Mouse (Mus musculus) thymus, adult 18-20 months (tissue): ENCODE data around the gene Synm.

Source experiments
- DNase-seq, 2 experiments: peaks; one replicate each; pipeline ENCODE4 v3.0.0; 2022; ENCODE audit warnings: mixed read lengths in 2 of 2

Gene Synm

GRCm38 (mm10) chr7:67747731-67748305 lies 11.7 kb downstream of the Synm start:
- DNase-seq, result peak in 1 of 2 experiments; percentile 17

DNA sequence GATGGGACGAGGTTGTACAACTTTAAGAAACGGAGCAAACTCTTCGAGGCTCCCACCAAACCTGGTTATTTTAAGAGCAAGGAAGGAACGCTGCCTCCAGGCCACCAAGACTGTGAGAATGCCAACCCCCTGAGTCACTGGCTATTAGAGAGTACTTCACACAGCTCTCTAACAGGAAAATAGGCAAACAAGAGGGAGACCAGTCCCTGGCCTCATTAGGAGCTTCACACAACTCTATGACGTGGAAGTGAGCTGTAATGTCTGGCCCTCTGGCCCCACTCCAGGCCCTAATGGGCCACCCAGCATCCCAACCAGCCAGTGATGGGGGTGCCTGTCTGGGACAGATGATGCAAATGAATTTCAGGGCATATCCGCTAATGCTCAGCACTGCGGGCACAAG lies 17.8 kb downstream of the Synm start:
- DNase-seq, result no peak

DNA sequence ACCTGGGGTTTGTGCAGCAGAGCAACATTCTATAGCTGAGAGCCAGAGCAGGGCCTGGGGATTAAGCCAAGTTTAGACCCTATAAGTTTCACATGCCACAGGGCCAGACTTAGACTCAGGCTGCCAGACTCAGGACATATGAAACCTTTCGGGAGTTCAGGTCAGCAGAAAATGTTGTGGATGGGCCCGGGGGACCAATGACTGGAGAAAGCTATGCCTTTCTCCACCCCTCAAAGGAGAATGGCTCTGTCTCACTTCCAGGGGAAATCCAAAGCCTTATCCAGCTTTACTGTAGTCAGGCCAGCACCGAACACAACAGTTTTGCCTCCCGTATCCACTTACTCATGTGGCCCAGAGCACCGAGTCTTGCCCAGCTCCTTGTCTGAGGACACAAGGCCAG lies 18.7 kb downstream of the Synm start:
- no peak for DNase-seq

- no peak for DNase-seq
Observed at GRCm38 (mm10) chr7:67740382-67740781, 19.2 kb downstream of the Synm start.

DNA sequence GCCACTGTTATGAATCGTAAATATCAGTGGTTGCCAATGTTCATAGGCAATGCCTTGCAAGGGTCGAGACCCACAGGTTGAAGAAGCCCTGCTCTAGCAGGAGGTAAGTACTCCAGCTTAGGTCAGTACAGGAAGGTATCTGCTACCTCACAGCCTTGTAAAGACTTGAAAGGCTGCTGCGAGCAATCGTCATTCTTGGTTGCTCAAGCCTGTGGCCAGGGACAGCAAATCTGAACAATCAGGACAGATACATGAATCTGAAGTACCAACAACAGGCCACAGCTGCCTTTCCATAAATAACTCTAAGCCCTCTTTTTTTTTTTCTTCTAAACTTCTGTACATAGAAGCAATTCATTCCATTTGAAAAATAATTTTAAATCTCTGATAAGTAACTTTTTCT lies 27.3 kb downstream of the Synm start:
- DNase-seq, result no peak

- no peak for DNase-seq
Observed at GRCm38 (mm10) chr7:67730431-67731110, 29.0 kb downstream of the Synm start.

GRCm38 (mm10) chr7:67728809-67729208 lies 30.7 kb downstream of the Synm start:
- no peak for DNase-seq

DNA sequence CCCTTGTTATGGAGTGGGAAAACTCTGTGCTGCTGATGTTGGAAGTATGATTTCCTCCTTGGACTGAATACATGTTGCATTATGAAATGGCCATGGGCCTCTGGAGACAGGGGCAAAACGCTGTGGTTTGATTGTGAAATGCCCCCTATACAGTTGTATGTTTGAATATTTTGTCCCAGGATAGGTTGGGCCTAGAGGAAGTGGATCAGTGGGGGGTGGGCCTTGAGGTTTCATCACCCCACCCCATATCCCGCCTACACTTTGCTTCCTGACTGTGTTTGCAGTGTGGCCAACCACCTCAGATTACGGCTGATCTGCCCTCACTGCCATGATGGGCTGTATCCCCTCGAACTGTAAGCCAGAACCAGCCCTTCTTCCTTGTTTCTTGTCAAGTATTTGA lies 31.3 kb downstream of the Synm start:
- DNase-seq, result no peak

DNA sequence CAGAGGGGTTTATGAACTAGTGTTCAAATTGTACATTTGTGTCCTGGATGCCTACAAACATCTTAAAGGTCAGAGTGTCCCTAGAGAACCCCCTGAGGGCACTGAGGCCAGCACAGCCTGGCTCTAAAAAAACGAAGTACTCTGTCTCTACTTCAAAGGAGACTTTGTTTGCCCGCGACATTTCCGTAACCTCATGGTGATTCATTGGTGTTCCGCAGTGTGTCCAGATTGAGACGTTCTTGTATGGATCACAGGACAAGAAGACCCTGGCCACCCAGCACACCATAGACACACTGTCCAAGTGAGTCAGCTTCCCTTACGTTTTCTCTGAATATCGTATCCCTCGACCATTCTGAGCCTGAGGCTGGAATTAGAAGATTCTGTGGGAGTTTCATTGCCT lies 34.5 kb downstream of the Synm start:
- DNase-seq, result no peak

- no peak for DNase-seq
Observed at GRCm38 (mm10) chr7:67724536-67724935, 35.0 kb downstream of the Synm start.

GRCm38 (mm10) chr7:67722163-67722562 lies 37.4 kb downstream of the Synm start:
- no peak for DNase-seq

- DNase-seq, result no peak
Observed at GRCm38 (mm10) chr7:67718804-67719203, 40.7 kb downstream of the Synm start.

GRCm38 (mm10) chr7:67717520-67717919 lies 42.0 kb downstream of the Synm start:
- no peak for DNase-seq

DNA sequence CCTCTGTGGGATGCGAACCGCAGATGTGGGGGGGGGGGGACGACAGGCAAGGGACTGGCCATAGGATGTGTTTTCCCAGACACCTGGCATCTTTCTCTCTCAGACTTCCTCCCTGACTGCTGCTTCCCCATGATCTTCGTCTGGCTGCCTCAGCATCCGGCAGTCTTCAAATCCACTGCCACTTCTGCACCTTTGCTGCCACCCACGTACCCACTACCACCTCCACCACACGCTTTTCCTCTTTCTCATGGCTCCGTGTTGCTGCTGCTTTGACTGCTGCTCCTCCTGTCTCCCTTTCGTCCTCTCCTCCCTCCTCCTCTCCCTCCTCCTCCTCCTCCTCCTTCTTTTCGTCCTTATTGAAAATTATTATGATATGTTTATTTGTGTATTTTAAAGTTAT lies 42.6 kb downstream of the Synm start:
- DNase-seq, result no peak

GRCm38 (mm10) chr7:67716213-67716878 lies 43.2 kb downstream of the Synm start:
- DNase-seq, result no peak

DNA sequence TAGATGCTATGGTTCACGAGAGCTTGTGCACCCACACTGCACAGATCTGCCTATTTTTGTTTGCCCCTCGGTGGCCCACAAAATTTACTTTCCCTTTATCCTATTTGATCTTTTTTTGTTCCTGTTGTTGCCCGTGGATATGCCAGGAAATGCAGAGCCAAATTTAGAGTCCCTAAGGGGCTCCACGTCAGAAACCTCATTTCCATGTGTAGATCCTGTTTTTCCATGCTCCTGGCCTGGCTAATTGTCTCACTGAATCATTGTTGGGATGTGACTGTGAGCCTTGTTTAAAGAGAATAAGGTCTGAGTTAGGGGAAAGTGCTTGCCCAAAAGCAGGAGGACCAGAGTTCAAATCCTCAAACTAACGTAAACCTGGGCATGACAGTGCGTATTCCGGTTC lies 44.4 kb downstream of the Synm start:
- DNase-seq, result no peak

GRCm38 (mm10) chr7:67713820-67714510 lies 45.6 kb downstream of the Synm start:
- no peak for DNase-seq

DNA sequence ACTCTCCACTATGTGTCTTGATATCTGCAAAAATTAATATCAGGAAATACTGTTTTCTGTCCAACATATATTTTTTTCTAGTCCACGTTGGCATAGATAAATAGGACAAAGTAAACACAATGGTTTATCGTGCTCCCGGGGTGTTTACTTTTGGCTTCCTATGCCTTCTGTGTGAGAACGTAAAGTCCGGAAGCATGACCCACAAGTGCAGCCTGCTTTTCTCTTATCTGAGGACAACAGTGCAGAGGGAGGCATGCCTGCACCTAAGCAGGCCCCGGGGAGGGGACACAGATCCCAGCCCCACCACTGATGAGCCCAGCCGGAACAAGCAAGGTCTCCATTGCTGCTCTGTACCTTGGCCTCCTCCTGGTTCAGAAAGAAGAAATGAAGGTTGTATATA lies 49.3 kb downstream of the Synm start:
- no peak for DNase-seq

GRCm38 (mm10) chr7:67708160-67708559 lies 51.4 kb downstream of the Synm start:
- DNase-seq, result no peak

DNA sequence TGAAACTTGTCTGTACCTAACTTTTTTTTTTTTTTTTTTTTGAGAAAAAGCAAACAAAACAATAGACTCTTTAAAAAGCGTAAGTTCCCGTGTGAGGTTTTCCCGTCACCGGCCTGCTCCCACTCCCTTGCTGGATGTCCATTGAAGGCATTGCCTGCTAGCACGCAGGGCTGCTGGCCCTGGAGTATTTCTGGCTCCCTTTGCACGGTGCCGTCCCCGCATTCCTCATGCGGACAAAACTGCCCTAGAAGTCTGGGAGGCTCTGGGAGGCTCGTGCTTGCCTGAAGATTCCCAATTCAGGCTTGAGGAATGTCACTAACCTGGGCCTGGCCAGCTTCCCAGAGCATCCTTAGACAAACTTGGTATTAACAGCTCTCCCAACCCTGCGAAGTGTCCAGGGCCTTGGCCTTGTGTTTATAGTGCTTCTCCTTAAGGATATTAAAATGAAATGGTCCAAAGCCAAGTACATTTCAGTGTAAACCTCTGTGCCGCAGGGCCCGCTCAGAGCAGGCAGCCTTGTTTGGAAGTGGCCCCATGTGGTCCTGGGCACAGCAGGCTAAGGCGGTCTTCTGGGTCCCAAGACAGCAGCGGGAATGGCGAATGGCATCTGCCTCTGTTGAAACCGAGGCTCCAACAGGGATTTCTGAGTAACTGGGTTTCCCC lies 58.2 kb downstream of the Synm start:
- no peak for DNase-seq

DNA sequence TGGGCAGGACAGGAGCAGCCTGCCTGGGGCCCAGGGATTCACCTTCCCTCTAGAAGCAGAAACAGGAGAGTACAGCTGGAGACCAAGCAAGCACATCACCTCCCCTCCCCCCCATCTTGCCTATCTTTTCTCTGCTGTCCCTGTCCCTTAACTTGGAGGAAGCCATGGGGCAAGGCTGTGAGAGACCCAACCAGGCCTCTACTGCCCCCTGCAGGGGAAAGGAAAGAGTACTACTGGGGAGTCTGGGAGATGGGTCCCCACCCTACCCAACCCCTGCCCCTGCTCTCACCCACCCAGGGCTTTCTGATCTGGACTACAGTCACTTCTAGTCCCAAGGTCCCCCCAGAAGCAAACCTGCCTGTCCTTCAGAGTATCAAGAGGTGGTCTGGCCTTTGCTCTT lies 58.7 kb downstream of the Synm start:
- no peak for DNase-seq

GRCm38 (mm10) chr7:67699301-67699700 lies 60.2 kb downstream of the Synm start:
- no peak for DNase-seq
